Mouse (Mus musculus) kidney, postnatal 14 days (tissue): ENCODE results near the gene Surf6.

Source experiments
- DNase-seq: peaks from one replicate; pipeline ENCODE4 v3.0.0; 2022; ENCODE audit warnings: mixed read lengths

Gene Surf6

DNA sequence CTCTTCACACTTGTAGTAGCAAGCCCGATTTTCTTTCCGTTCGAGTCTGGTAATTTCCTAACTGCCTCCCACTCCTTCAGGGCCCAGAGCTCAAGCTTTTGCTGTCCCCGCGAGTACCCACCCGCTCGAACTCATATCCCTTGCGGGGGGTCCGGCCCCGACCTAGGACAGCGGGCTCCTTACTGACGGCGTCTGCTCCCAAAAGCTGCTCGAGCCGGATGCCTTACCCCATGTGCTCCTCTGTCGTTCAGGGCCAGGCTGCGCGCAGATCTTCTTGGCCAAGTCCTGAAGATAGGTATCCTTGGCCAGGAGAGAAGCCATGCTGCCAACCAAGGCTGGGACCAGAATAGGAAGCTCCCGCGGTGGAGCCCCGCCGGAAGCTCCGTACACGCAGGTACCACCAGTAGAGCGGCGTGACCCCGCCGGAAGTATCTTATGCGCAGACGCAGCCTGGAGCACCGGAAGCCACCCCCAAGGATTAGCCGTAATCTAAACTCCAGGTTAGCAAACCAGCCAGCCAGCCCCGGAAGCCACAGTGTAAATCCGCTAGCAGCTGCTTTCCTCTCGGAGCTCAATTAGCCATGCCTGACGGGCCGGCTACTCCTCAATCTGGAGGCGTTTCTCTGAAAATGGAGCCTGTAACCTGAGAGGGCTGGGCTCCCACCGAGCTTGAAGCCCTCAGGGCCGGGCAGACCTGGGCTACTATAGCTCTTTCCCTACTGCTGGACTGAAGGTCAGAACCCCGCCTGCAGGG is at the start of gene Surf6:
TSS of gene Surf6 (minus strand) at position 413 of the 754 bp plus-strand sequence.
- DNase-seq = peak; percentile 97

- no peak for DNase-seq
Observed at GRCm38 (mm10) chr2:26952193-26952592, 49.5 kb upstream of the Surf6 start.

GRCm38 (mm10) chr2:26951346-26951905 is 48.7 kb upstream of the Surf6 start:
- DNase-seq = no peak

GRCm38 (mm10) chr2:26950411-26950810 is 47.7 kb upstream of the Surf6 start:
- DNase-seq = no peak

- DNase-seq = no peak
Observed at GRCm38 (mm10) chr2:26943253-26943652, 40.6 kb upstream of the Surf6 start.

- DNase-seq = no peak
Observed at GRCm38 (mm10) chr2:26941539-26941938, 38.9 kb upstream of the Surf6 start.

GRCm38 (mm10) chr2:26936425-26936824 is 33.7 kb upstream of the Surf6 start:
- no peak for DNase-seq

- no peak for DNase-seq
Observed at GRCm38 (mm10) chr2:26935286-26935685, 32.6 kb upstream of the Surf6 start.

DNA sequence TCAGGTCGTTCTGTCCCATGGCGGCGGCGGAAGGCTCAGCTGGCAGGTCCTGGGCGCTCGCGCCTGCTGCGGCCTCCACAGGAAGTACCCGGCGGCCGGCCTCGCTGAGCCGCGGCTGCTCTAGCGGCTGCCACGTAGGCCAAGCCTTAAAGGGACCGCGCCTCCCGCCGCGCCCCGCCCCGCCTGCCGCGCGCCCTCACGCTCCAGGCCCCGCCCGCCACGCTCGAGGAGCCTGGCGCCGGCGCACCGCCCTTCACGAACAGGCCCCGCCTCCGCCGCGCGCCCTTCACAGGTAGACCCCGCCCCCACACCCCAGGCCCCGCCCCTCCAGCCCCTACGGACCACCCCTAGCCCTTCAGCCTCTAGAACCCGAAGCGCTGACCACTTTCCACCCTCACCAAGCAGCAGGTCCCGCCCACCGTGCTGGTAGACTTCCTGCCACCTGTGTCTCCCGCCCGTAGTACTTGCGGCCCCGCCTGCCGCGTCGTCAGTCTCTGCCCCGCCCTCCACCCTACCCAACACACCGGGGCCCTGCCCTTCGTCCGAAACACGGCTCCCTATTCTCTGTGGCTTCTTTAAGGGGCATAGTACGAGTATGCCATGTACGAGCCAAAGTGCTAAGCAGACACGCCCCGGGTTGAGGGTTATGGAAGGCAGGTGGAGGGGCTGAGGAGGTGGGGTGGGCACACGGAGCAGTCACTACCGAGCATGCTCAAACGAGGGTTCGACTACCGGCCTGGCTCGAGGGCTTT is 30.8 kb upstream of the Surf6 start, which contains the start of the genes Surf4 and Stkld1:
TSS of gene Surf4 (minus strand) at position 625 of the 752 bp plus-strand sequence.
TSS of gene Stkld1 (plus strand) at position 744 of the 752 bp plus-strand sequence.
- peak; percentile 98 for DNase-seq

DNA sequence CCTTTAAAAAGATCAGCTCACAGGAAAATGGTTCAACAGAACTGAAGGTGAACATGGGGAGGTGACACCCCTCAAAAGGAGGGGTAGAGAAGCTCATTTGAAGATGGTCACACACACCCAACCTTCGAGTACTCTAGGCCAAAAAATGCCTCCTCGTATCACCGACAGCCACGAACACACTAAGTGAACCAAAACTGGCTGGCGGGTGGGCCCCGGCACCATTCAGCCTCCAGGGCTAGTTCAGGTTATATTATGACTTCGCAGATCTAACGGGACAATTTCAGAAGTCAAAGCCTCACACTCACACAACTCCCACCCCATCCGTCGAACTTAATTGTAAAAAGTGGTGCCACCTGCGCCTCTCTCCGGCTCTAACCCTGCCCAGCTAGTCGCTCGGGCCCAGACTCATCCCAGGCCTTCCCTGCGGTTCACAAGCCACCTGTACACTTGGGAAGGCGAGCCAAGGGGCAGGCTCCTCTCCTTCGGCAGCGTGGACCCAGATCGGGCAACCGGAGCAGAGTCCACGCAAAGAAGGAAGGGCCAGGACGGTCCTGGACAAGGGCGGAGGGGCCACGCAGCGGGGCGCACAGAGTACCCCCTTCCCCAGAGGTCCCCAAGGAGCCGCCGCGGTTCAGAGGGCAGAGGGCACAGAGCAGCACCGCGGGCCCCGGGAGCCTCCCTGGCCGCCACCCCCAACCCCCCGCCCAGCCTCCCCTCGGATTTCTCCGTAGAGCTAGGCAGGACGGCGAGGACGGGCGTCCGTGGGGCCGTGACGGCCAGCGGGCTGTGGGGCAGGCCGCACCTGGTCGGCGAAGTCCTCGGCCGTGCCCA is 30.0 kb upstream of the Surf6 start:
- peak; percentile 69 for DNase-seq

DNA sequence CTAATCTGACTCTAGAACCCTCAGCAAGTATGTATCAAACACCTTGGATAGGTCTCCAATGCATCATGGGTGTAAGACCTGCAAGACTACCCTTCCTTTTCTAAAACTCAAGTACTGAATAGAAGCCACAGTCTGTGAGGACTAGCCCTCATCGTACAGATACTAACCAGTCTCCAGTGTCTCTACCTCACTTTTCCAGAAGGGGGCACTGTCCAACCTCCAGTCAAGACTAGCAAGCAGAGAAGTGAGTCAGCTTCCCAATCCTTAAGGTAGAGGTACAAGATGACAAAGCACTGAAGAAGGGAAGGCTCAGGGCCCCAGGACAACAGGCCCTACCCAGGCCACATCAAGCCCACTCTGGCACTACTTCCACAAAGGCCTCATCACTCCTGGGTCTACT is 27.7 kb upstream of the Surf6 start:
- peak; percentile 74 for DNase-seq

DNA sequence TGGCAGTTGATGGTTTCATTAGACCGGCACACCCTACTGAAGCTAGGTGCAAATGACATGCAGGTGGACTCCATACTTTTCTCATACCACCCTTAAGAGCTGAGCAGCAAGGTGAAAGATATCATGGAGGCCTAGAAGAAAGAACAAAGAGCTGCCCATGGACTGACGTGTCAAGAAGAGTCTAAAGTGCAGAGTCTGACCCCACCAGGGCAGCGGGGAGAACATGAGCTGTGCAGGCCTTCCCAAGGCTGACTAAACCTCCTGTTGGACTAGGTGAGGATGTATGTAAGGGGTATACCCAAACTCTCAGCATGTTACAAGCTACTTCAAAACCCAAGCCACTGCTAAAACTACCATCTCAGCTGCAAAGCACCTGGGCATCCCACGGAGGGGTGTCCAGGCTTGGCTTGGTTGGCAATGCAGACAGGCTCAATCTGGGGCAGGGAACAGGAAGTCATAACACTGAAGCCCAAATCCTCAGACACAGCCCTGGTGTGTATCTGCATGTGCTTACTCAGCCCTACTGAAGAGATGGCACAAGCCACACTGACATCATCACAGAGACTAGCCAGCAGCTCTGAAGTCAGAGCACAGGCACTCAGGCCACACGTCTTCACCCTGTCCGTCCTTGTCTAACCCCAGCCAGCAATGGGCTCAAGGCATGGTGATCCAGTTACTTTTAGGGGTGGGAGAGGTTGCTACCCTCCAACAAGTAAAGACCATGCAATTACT is 25.2 kb upstream of the Surf6 start:
- DNase-seq = no peak

DNA sequence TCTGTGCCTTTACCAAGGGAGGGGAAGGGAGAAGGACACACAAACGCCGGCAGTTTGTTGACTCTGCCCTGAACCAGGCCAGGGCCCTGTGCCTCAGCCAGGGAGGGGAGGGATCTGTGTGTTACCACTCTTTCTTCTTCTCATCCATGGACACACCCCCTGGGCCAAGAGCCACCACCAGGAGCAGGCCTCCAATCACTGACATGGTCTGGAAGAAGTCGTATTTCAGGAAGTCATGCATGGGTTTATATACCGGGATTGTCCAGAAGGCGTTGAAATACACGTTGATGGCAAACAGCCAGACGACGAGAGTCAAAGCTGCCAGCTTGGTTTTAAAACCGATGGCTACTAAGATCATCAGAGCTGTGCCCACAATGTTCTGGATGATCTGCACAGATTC is 19.1 kb upstream of the Surf6 start:
- no peak for DNase-seq

DNA sequence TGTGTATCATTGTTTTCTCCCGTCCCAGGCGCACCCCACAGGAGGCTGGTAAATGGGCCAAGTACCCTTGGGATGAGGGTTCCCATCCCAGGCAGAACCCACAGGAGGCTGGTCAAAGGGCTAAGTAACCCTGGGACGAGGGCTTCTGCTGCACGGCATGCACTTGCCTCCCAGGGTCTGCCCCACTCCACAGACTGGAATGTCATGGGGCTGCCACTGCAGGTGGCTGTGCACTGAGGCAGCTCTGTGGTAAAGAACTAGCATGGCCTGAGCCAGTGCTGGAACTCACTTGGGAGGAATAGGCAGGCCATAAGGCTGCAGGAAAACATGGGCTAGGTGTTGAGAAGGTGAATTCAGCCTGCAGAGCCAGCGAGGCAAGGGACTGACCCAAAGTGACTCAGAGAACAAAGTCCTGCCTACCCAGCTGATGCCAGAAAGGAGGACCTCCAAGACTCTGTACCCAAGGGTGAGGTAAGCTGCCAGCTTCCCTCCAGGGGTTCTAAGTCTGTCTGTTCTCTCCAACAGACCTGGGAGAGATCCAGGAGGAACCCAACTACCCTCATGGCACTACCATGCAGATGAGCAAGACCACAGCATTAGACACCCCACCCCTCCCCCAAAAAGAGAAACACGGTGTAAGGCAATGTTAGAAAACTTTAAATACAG is 17.6 kb upstream of the Surf6 start:
- peak; percentile 48 for DNase-seq

DNA sequence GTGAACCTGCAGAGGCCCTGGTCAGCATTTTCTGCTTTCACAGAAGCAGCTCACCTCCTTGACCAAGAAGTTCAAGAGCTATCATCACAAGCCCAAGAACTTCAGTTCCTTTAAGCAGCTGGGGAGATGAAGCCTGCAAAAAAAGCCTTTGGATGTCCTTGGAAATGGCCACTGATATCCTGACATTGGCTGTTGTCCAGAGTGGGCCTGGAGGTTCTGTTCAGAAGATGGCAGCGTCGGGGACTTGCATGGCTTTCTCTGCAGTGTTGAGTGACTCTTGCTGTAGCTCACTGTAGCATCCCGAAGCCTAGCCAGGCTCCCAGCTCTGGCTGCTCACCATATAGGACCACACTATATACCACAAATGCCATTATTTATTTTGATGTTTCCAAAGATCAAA is 17.0 kb upstream of the Surf6 start:
- DNase-seq = no peak

- no peak for DNase-seq
Observed at GRCm38 (mm10) chr2:26916738-26917137, 14.1 kb upstream of the Surf6 start.

- peak; percentile 86 for DNase-seq
Observed at GRCm38 (mm10) chr2:26915927-26916728, 13.4 kb upstream of the Surf6 start, which contains the start of the genes Surf2 and Surf1. Gene Surf2, plus strand, starts transcription at chr2:26916367. Gene Surf1, minus strand, starts transcription at chr2:26916530.

GRCm38 (mm10) chr2:26914148-26914941 is 11.7 kb upstream of the Surf6 start:
- no peak for DNase-seq

DNA sequence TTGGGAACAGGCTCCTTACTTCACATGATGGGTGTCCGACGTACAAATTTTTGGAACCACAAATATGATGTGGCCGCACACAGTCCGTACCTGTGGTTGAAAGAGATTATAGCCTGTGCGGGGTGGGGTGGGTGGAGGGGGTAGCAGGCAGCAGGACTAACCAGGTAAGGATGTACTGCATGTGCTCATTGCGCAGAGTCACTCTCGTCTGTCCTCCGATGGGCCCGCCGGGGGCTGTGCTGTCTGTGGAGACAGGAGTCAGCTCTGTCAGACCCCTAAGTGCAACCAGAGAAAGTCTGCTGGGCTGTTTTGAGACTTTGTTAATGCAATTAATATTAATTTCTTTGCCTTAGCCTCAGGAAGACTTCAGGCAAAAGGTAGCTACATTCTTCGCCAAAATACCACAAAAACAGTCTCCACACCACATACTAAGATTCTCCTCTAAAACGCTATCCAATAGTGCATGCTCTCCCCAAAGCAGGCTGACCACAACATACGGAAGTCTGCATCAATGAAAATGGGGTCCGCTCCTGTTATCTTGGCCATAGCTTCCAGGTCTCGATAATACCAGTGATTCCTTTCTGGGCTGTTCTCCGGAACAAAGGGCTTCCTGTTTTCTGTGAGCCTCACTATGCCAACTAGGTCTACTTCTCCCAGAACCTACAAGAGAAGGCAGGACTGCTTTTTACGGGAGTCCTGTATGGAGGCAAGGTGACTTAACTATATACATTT is 10.9 kb upstream of the Surf6 start:
- no peak for DNase-seq
